Mouse (Mus musculus): ENCODE results near the gene Fam129b.

- TF ChIP-seq CTCF (IDR thresholded peaks at IDR 0.05; ENCODE audit: borderline replicate concordance, extremely low read depth, insufficient read depth, insufficient read length) (no peak), POLR2A (IDR thresholded peaks at IDR 0.05; ENCODE audit: borderline replicate concordance, extremely low read depth, insufficient read depth, insufficient read length, poor library complexity, severe bottlenecking) (no peak)
Measured at GRCm38 (mm10) chr2:32870275-32871100, 5.4 kb upstream of the Fam129b start.
